Mouse (Mus musculus) B cell, adult 2 months (primary cell): Measurements from ENCODE around the gene Ece1.
A peak's percentile ranks its signal among the peaks of the same experiment; 100 is the strongest.

Experiments
- DNase-seq, 2 experiments: peaks; one replicate each; pipeline ENCODE4 v3.0.0; 2022

The Ece1 gene

GRCm38 (mm10) chr4:137857116-137857515 is 4.9 kb upstream of the Ece1 start:
- peak; percentile 82 to 84 for DNase-seq

DNA sequence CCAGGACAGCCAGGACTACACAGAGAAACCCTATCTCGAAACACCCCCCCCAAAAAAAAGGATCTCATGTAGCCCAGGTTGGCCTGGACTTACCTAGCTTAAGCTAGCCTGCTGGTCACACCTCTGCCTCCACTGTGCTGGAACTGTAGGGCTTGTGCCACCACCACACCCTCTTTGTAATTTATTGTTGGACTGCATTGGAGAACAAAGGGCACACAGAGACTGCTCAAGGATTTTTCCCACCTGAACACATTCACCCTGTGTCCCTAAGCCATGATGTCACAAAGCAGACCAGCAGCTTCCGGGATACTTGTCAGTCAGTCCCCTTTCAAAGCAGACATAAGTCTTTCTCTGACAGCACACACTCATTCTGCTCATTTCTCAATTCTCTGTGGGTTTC is 3.7 kb upstream of the Ece1 start:
- DNase-seq, result no peak

DNA sequence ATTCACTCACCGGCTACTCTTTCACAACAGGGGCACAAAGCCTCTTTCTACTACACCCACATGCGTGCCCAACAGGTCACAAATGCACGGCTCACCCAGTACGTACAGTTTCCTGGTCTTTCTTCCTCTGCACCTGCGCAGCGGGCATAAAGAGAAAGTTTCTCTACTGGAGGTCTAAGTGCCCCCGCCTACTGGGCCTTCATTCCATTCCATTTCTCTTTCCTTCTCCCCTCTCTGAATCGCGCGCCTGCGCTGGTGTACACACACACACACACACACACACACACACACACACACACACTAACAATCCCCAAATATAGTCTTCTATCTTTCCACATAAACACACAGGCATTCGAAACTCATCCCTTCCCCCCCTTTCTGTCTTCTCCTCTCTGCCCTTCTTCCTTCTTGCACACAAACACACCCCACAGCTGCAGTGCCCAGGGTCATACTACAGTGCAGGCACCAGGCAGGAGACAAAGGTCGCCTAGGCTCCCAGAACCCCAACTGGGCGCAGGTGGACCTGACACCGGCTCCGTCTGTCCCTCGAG is 501 bp upstream of the Ece1 start:
- DNase-seq, result peak; percentile 45 to 49

GRCm38 (mm10) chr4:137862516-137863240 is 641 bp downstream of the Ece1 start:
- no peak for DNase-seq

- DNase-seq, result no peak
Observed at GRCm38 (mm10) chr4:137864031-137864430, 2.0 kb downstream of the Ece1 start.

DNA sequence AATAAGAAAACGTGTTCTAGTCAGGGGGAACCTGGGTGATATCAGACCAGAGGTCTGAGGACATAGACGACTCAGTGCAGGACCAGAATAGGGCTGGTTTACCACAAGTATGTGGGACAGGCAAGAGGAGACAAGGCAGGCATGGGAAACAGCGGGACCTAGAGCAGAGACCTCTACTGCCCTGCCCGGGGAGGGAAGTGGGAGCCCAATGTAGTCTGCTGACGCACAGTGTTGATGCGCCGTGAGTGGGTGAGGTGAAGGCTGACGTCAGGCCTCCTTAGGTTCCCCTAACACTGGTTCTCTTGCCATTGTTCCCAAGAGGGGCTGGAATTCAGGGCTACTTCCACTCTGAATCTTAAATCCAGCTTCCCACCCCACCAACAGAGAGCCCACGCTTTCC is 2.7 kb downstream of the Ece1 start:
- no peak for DNase-seq

- DNase-seq, result no peak
Observed at GRCm38 (mm10) chr4:137865221-137865641, 3.2 kb downstream of the Ece1 start.

DNA sequence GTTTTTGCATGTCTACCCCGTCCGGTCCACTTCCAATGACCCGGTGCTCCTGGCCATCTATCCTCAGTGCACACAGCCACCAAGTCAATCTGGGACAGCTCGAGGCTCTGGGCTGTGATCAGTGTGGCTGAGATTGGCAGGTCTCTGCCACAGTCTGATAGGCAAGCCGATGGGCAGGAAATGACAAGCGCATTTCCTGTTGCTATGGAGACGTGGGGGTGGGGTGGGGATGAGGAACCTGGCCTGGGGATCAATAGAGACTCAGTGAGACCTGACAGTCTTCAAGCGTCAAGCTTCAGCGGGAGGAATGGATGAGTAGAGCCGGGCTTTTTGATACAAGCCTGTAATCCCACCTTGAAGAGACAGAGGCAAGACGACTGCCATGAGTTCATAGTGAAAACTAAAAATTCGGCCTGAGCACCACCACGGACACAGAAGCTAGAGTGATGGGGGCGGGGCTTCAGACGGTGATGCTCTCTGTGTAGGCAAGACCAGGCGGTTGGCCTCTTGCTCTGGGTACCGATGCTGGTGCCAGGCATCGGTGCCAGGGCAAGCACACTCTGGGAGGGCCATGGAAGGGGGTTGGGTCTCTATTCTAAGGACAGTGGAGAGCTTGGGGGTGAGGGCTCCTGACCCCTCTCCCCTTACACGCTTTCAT is 4.3 kb downstream of the Ece1 start:
- peak; percentile 95 to 97 for DNase-seq

DNA sequence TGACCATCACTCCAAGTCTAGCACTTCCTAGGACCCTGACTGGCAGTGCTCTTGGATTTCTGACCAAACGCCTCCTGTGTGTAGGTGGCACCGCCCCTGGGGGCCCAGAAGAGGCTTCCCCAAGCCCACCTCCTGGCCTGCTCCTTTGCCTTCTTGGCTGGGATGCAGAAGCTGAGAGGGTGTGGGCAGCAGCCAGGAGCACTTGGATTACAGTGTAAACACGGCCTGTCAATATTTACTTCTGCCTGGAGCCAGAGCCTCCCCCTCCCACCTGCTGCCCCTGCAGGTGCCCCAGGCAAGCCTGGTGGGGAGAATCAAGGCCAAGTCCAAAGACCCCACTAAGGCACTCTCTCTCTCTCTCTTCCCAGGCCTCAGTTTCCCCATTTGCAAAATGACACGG is 5.2 kb downstream of the Ece1 start:
- DNase-seq, result no peak

- DNase-seq, result peak; percentile 40 to 47
Observed at GRCm38 (mm10) chr4:137867675-137868257, 5.7 kb downstream of the Ece1 start.

GRCm38 (mm10) chr4:137869667-137870274 is 7.7 kb downstream of the Ece1 start:
- DNase-seq, result no peak

GRCm38 (mm10) chr4:137870979-137871378 is 8.9 kb downstream of the Ece1 start:
- peak; percentile 22 to 28 for DNase-seq

GRCm38 (mm10) chr4:137871431-137871830 is 9.4 kb downstream of the Ece1 start:
- no peak for DNase-seq

DNA sequence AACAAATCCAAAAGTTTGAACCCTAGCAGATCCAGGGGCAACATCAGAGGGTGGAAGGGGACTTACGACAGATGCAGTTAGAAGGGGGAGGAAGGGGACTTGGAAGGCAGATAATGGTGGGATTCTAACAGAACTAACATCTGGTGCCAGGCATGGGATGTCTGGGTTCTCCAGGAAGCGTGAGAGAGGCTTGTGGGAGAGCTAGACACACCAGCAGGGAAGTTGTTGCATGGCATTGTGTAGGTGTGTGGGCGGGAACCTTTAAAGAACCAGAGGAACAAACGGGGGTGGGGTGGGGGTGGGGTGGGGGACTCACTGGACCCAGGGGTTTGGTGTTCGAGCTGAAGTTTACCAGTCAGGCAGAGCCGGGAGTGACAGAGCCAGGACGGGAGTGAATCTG is 12.3 kb downstream of the Ece1 start:
- no peak for DNase-seq

GRCm38 (mm10) chr4:137874826-137875225 is 12.8 kb downstream of the Ece1 start:
- no peak for DNase-seq

DNA sequence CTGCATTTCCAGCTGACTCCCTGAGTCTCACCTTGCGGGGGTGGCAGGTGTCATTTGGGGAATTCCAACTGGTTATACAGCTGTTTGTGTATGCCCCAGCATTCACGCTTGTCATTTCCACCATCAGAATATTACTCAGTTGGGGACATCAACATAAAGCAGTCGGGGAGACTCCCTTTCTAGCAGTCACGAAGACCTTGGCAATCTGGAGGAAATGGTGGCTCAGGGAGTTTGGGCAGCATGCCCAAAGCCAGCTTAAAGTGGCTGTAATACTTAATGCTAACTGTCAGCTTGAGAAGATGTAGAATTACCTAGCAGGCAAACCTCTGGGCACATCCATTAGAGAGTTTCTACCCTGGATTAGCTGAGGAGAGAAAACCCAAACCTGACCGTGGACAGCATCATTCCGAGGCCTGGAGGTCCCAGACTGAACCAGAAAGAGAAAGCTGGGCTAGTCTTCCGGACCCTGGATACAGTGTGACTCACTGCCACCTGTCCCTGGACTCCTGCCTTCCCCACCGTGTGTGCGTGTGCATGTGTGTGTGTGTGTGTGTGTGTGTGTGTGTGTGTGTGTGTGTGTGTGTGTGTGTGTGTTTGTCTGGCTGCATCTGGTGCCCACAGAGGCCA is 13.5 kb downstream of the Ece1 start:
- no peak for DNase-seq

- DNase-seq, result no peak
Observed at GRCm38 (mm10) chr4:137876834-137877233, 14.8 kb downstream of the Ece1 start.

DNA sequence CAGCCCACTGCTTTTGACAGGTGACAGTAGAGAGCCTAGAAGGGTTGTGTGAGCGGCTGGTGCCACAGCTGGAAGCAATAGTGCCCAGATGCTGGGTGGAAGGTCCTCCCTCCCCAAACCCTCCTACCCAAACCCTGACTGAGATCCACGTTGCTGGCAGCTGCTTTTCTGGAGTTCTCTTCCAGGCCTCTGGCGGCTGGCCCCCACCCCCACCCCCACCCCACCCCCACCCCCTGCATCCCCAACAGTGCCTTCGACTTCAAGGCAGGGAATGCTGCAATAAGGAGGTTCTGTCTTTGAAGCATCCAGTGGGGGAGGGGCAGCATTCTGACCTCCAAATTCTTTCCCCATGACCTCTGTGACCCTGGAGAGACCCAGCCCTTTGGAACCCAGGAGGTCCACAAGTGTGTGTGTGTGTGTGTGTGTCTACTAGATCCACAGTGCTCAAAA is 15.4 kb downstream of the Ece1 start:
- no peak for DNase-seq

DNA sequence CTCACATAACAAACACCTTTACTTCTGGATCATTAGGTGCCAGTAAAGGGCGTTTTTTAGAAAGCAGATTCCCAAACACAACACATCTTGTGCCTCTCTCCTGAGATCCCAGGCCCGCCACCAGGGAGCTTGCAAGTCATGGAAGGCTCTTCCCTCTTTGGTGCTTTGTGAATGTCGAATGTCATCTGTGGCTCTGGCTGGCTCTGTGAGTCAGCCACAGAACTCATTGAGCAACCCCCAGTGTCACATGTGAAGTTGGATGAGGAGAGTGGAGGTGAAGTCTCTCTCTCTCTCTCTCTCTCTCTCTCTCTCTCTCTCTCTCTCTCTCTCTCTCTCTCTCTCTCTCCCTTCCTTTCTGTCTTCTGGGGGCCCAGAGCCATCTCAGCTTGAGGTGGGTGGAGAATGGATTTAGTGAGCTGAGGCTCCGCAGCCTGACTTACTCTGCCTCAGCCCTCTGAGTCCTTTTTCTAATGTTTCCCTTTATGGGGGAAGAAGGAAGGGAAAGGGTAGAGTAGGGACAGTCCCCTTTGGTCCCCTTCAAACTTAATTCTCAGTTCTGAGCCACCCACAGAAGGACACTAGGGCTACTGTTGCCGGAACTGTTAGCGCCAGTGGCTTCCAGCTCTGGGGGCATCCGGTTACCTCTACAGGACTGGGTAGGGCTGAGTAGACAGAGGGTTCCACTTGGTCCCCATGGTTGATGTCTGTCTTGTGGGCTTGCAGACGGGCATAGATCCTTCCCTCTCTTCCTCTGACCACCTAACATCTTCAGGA is 17.5 kb downstream of the Ece1 start:
- DNase-seq, result no peak

DNA sequence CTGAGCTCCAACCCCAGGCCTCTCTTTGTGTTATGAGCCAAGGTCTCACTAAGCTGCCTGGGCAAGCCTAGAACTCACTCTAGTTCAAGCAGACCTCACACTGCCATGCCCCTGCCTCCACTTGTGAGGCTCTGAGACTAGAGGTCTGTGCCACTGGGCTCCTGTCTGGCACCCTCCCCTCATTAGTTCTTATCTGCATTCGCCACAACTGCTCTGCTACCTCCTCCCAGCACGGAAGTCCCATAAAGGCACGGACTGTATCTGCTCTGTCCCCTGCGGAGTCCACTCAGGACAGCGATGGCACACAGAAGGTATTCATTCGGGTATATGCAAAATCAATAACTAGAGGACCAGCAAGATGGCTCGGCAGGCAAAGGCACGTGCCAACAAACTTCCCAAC is 19.4 kb downstream of the Ece1 start:
- DNase-seq, result no peak

DNA sequence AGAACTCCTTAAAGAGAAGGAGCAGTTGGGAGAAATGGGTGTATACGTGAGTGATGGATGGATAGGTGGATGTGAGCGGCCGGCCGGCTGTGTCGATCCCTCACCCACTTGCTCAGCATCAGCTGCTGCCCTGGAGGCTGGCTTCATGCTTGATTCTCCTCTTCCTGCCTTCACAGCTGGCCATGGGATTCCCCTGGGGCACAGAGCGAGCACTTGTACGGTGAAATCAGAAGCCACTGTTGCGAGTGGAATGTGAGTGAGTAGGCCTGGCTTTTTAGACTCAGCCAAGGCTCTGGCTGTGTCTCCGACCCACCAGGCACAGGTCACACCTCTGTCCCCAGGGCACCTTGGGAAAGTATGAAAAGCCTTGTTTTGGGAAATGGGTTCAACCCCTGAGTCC is 20.6 kb downstream of the Ece1 start:
- peak; percentile 48 to 57 for DNase-seq

DNA sequence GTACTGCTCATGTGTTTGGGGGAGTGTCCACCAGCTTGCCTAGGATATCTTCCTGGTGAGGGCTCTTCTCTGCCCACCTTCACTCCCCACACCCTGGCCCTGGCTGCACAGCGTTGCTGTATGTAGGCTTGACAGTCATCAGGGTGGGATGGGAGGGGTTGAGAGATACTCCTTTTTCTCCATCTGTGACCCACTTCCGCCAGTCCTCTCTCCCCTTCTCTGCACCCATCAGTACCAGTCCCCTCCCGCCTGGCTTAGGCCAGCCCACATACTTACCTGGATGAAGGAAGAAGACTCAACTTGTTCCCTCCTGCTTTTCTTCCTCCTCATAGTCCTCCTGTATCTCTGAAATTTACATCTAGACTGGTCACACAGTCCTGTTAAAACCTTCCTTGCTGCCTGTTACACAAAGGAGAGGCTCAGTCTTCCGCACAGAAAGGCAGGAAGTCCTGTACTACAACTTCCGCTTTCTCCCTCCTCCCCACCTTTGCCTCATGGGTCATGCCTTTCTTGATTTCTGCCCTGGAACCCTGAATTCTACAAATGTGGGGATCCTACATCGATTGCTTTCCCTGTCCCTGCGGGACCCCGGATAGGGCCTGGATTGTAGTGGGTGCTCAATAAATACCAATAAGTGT is 21.6 kb downstream of the Ece1 start:
- peak; percentile 59 to 60 for DNase-seq
